Mouse (Mus musculus) megakaryocyte, embryonic 14.5 days (primary cell): ENCODE measurements around the gene Cbx7.

Experiments used
- FLI1 ChIP-seq: IDR thresholded peaks from 2 replicates; pipeline ENCODE4 v1.6.1; 2012; ENCODE audit warnings: low read length, inconsistent platforms, mixed read lengths
- GATA1 ChIP-seq: IDR thresholded peaks from 3 replicates; pipeline ENCODE4 v1.6.1; 2012; ENCODE audit warnings: mixed read lengths, low read length, inconsistent platforms, borderline replicate concordance

DNA sequence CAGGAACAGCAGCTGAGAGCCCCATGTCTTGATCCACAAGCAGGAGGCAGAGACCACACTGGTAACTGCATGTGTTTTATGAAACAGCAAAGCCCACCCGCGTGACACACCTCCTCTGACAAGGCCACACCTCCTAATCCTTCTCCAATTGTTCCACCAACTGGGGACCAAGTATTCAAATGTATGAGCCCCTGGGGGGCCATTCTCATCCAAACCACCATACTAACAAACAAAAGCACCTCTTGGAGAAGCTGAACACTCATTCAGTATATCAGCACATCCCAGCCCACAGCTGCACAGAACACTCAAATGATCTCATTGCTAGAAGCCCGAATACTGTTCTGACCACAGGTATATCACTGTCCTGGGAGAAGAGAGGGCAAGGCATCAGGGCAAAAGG lies 27.3 kb downstream of the Cbx7 start:
- TF ChIP-seq FLI1 (no peak), GATA1 (no peak)
